Mouse (Mus musculus) intestine, embryonic 16.5 days (tissue): ENCODE data around the gene Mpv17l2. TPM values are rescaled to one million over a fixed set of nuclear protein-coding genes. Genes with fewer than 3 reads are reported as not detected.

ENCODE experiments used
- ATAC-seq: fragments of 200-750 bp; cut with Nextera tagmentation; 2 replicates; pipeline ENCODE4 v1.8.0; 2017; ENCODE audit warnings: moderate TSS enrichment, moderate library complexity
- H3K27ac ChIP-seq: fragments of 300-500 bp; sonication (generic); 2 replicates; pipeline ENCODE4 v1.5.1; 2014; ENCODE audit warnings: mild to moderate bottlenecking, low read length
- H3K27me3 ChIP-seq: fragments of 300-500 bp; sonication (generic); replicated peaks from 2 replicates; pipeline ENCODE4 v1.6.1; 2014; ENCODE audit warnings: low read length, control low read depth, mixed read lengths; ENCODE audit not compliant: control insufficient read depth, insufficient read depth
- H3K36me3 ChIP-seq: fragments of 300-500 bp; sonication (generic); 2 replicates; pipeline ENCODE4 v1.6.1; 2014; ENCODE audit warnings: low read length, control low read depth; ENCODE audit not compliant: control insufficient read depth, insufficient read depth
- H3K4me1 ChIP-seq: fragments of 300-500 bp; sonication (generic); 2 replicates; pipeline ENCODE4 v1.6.1; 2014; ENCODE audit warnings: low read length, control low read depth, mixed read lengths; ENCODE audit not compliant: control insufficient read depth, insufficient read depth
- H3K4me2 ChIP-seq: fragments of 300-500 bp; sonication (generic); 2 replicates; pipeline ENCODE4 v1.6.1; 2014; ENCODE audit warnings: low read depth, low read length, control low read depth
- H3K4me3 ChIP-seq: fragments of 300-500 bp; sonication (generic); 2 replicates; pipeline ENCODE4 v1.5.1; 2014; ENCODE audit warnings: mild to moderate bottlenecking, low read length
- H3K9ac ChIP-seq: fragments of 300-500 bp; sonication (generic); 2 replicates; pipeline ENCODE4 v1.6.1; 2014; ENCODE audit warnings: low read depth, low read length
- H3K9me3 ChIP-seq: fragments of 300-500 bp; sonication (generic); 2 replicates; pipeline ENCODE4 v1.6.1; 2016; ENCODE audit warnings: low read length, control low read depth; ENCODE audit not compliant: control insufficient read depth
- WGBS: fragments of 180-500 bp; shearing (Covaris S2); extraction: QIAGEN DNeasy Blood & Tissue Kit; methylation state at CpG from one replicate; pipeline ENCODE4 v1.1.7; 2014; 5-methylcytosine and 5-hydroxymethylcytosine counted together
- polyA plus RNA-seq: library from polyadenylated mRNA; unstranded; fragments of >200 nt; fragmentation: Nextera tagmentation; extraction: Ambion mirVana; gene quantifications from 2 replicates; pipeline ENCODE4 v1.2.1, GENCODE M21; 2015

Gene Mpv17l2
- polyA plus RNA-seq, 1 experiment from 2014 or later, result 79.8 TPM

GRCm38 (mm10) chr8:70755661-70756475 is 4.9 kb downstream of the Mpv17l2 start:
- H3K27ac ChIP-seq, result no peak overlapping the region
- H3K36me3 ChIP-seq, result peaks cover 4% of the 10 kb centered on the region; the same call in 1 of the 2 replicates
- no peak overlapping the region for H3K9ac ChIP-seq
- H3K4me3 ChIP-seq, result peak overlapping the region; percentile 79
- ATAC-seq, result no peak
- 83% methylated on average over 24 of the region's 24 CpGs for WGBS
- no peaks in the 10 kb centered on the region for H3K9me3 ChIP-seq
- peak overlapping the region; percentile 98 for H3K4me2 ChIP-seq
- H3K4me1 ChIP-seq, result peaks cover 41% of the 10 kb centered on the region
- H3K27me3 ChIP-seq, result no peaks in the 10 kb centered on the region

GRCm38 (mm10) chr8:70754871-70755660 is 5.7 kb downstream of the Mpv17l2 start:
- H3K9me3 ChIP-seq, result no peaks in the 10 kb centered on the region
- peak overlapping the region; percentile 91 for H3K9ac ChIP-seq
- no peaks in the 10 kb centered on the region for H3K27me3 ChIP-seq
- 11% methylated on average over 50 of the region's 50 CpGs for WGBS
- H3K4me2 ChIP-seq, result peak overlapping the region; percentile 98
- H3K27ac ChIP-seq, result peak overlapping the region; percentile 65
- peak overlapping the region; percentile 79 for H3K4me3 ChIP-seq
- peaks cover 4% of the 10 kb centered on the region; the same call in 1 of the 2 replicates for H3K36me3 ChIP-seq
- H3K4me1 ChIP-seq, result peaks cover 38% of the 10 kb centered on the region
- peak; percentile 31 for ATAC-seq

GRCm38 (mm10) chr8:70754043-70754870 is 6.5 kb downstream of the Mpv17l2 start, which contains the start of gene Rab3a:
Rab3a (plus strand) TSS chr8:70754679.
- no peaks in the 10 kb centered on the region for H3K9me3 ChIP-seq
- peak within 1 kb of the TSS; percentile 79 for H3K4me3 ChIP-seq
- H3K9ac ChIP-seq, result peak within 1 kb of the TSS; percentile 91
- no peaks in the 10 kb centered on the region for H3K27me3 ChIP-seq
- peak within 1 kb of the TSS; percentile 98 for H3K4me2 ChIP-seq
- WGBS, result 8% methylated on average over 37 of the region's 37 CpGs
- peak within 1 kb of the TSS; percentile 87 for H3K27ac ChIP-seq
- H3K36me3 ChIP-seq, result peaks cover 4% of the 10 kb centered on the region; the same call in 1 of the 2 replicates
- peak; percentile 98 for ATAC-seq
- peaks cover 31% of the 10 kb centered on the region for H3K4me1 ChIP-seq

- Histone ChIP-seq H3K27me3 (no peaks in the 10 kb centered on the region; the same call in 1 of the 2 replicates), H3K4me2 (peak overlapping the region; percentile 48), H3K9me3 (no peaks in the 10 kb centered on the region), H3K27ac (peak overlapping the region; percentile 87), H3K9ac (peak overlapping the region; percentile 53), H3K4me3 (peak overlapping the region; percentile 23; the same call in 1 of the 2 replicates), H3K4me1 (peaks cover 24% of the 10 kb centered on the region), H3K36me3 (peaks cover 4% of the 10 kb centered on the region; the same call in 1 of the 2 replicates)
- WGBS, result 16% methylated on average over 21 of the region's 21 CpGs
- ATAC-seq, result no peak
These were observed 7.6 kb downstream of the Mpv17l2 start for GRCm38 (mm10) chr8:70753151-70753550.

GRCm38 (mm10) chr8:70752000-70752764 is 8.6 kb downstream of the Mpv17l2 start:
- no peak for ATAC-seq

GRCm38 (mm10) chr8:70750128-70750680 is 10.5 kb downstream of the Mpv17l2 start:
- Histone ChIP-seq H3K9me3 (no peaks in the 10 kb centered on the region), H3K27me3 (peaks cover 21% of the 10 kb centered on the region), H3K4me1 (peaks cover 16% of the 10 kb centered on the region), H3K36me3 (no peaks in the 10 kb centered on the region), H3K9ac (no peak overlapping the region), H3K4me3 (no peak overlapping the region), H3K27ac (no peak overlapping the region), H3K4me2 (no peak overlapping the region)
- ATAC-seq, result no peak
- 86% methylated on average over 13 of the region's 13 CpGs for whole genome bisulfite sequencing

More at GRCm38 (mm10) chr8:70752000-70752764, 8.6 kb downstream of the Mpv17l2 start:
- H3K27me3 ChIP-seq, result peaks cover 1% of the 10 kb centered on the region; the same call in 1 of the 2 replicates
- no peaks in the 10 kb centered on the region for H3K9me3 ChIP-seq
- H3K36me3 ChIP-seq, result peaks cover 4% of the 10 kb centered on the region; the same call in 1 of the 2 replicates
- H3K9ac ChIP-seq, result no peak overlapping the region; the same call in 1 of the 2 replicates
- H3K4me2 ChIP-seq, result 0 out of 2 replicates have a peak overlapping the region, but pooled peaks have one; percentile 48
- peak overlapping the region; percentile 87 for H3K27ac ChIP-seq
- peaks cover 24% of the 10 kb centered on the region for H3K4me1 ChIP-seq
- WGBS, result 28% methylated on average over 11 of the region's 11 CpGs
- H3K4me3 ChIP-seq, result no peak overlapping the region

GRCm38 (mm10) chr8:70749097-70749674 is 11.6 kb downstream of the Mpv17l2 start:
- ATAC-seq, result no peak
- peaks cover 29% of the 10 kb centered on the region for H3K27me3 ChIP-seq
- H3K27ac ChIP-seq, result no peak overlapping the region
- no peak overlapping the region for H3K9ac ChIP-seq
- no peak overlapping the region for H3K4me3 ChIP-seq
- no peaks in the 10 kb centered on the region for H3K36me3 ChIP-seq
- no peaks in the 10 kb centered on the region for H3K9me3 ChIP-seq
- 82% methylated on average over 19 of the region's 19 CpGs for WGBS
- peaks cover 16% of the 10 kb centered on the region for H3K4me1 ChIP-seq
- H3K4me2 ChIP-seq, result no peak overlapping the region
